Mouse (Mus musculus): ENCODE results near the gene Gm21294.
"Not testable (repeated sequence)": the region's sequence is repeated elsewhere in the genome, so short reads cannot be mapped to it uniquely, and the experiment has no call there.

DNA sequence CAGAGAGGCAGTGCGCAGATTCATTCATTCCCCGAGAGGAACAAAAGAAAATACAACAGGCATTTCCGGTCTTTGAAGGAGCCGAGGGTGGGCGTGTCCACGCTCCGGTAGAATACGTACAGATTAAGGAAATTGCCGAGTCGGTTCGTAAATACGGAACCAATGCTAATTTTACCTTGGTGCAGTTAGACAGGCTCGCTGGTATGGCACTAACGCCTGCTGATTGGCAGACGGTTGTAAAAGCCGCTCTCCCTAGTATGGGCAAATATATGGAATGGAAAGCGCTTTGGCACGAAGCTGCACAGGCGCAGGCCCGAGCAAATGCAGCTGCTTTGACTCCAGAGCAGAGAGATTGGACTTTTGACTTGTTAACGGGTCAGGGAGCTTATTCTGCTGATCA is 73.6 kb downstream of the Gm21294 start:
- TF ChIP-seq POLR2A, CTCF (IDR thresholded peaks at IDR 0.05; ENCODE audit: insufficient read depth, low read depth, low read length): not testable (repeated sequence)

Measured in olfactory bulb, adult 2 months (tissue).